Mouse (Mus musculus): ENCODE data around the gene Taf3. TPM values are rescaled to one million over a fixed set of nuclear protein-coding genes. Genes with fewer than 3 reads are reported as not detected.

The Taf3 gene
- 10 to 100 TPM; 19.6 to 29.4 TPM for polyA plus RNA-seq (2017; shearing (Covaris generic))

DNA sequence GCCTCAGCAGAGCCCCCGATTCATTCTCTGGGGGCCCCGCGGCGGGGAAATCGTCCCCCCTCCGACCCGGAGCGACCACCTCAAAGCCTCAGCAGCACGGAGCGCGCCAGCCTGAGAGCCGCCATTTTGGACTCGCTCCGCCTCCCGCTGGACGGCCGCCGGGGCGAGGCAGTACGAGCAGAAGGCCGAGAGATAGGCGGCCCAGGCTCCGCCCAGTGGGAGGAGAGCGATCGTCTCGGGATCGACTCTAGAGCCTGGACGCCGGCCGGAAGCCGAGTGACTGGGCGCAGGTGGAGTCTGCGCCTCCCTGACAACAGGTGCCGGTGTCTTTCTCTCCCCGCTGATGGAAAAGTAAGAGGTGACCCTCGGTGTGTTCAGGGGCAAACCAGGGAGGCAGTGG, at the start of gene Taf3:
TSS of gene Taf3 (minus strand) at position 136 of the 400 bp plus-strand sequence.

DNA sequence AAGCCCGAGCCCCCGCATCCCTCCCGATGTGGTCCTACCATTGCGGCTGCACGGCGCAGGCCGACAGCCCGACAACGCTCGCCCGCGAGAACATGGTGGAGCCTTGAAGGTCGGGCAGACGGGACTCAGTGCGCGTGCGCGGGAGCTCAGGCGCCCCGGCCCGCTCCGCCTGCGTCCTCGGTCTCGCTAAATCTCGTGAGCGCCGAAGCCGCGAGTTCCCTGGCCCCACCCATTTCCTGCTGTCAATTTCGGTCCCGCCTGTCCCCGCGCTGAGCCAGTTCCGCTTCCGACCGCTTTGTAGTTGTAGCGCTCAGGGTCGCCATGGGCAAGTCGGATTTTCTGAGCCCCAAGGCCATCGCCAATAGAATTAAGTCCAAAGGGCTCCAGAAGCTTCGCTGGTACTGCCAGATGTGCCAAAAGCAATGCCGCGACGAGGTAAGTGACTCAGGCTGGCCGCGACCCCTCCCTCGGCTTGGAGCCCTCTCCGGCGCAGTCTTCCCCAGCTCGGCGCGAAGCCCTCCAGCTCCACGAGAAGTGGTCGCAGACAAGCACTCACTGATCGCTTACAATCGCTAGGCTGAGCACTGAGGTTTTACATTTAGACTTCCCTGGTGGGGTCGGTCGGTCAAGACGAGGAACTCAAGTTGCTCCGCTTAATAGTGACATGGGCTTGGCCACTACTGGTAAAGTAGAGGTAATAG, 32.1 kb upstream of the Taf3 start, which contains the start of the genes Atp5c1 and Kin:
TSS of gene Atp5c1 (minus strand) at position 201 of the 701 bp plus-strand sequence.
TSS of gene Kin (plus strand) at position 284 of the 701 bp plus-strand sequence.

GRCm38 (mm10) chr2:9889651-9890183, 158.7 kb downstream of the Taf3 start, which contains the start of gene Gata3:
Gata3 (minus strand) TSS chr2:9890034.

DNA sequence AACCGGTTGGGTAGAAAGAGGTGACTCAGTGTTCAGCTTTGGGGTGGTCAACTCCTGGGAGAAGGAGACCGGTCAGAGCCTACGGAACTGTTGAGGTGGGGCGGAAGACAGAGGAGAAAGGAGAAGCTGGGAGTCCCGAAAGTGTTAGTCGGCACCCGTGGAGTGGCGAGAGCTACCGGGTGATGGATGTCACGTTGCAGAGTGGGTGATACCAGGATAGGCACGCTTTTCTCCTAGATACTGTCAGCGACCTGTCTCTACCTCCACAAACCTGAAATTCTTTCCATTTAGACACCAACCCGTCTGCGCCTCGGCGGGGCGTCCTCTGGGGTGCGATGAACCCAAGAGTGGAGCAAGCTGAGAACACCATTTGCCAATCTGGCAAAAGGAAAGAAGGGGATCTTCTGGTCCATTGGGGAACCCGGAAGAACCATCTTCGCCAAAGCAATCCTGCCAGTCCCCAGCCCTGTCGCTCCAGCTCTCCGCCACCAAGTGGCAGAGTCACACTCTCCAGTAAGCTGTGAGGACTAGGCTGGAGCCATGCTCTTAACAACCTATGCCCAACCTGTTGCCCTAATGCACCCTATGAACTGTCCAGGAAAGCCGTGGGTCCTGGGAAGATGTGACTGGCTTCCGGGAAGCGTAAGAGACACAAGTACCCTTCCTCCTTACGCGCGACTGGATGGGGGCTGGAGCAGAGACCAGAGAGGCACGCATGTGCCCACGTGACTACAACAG, 159.3 kb downstream of the Taf3 start, which contains the start of gene 9230102O04Rik:
TSS of gene 9230102O04Rik (minus strand) at position 628 of the 738 bp plus-strand sequence.

DNA sequence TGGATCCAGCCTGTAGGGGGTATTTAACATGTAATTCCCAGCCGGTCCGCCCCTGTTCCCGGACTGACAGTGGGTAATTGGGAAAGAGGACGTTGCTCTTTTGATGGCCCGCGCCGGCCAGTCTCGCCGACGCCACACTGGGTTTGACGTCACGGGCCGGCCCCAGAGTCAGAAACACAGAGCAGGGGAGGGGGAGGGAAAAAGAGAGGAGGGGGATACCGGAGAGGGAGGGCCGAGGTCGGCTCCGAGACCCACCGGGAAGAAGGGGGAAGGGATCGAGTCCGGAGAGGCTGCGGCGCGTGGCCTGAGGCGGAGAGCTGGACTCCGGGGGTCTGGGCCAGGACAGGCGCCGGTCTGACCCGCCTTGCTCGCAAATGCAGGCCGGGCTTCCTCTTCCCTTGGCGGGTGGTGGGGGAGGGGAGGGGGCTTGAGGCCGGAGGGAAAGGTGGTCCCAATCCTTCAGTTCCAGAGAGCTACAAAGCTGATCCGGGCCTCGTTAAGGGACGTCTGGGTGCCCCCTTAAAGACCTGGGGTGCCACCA, 167.3 kb downstream of the Taf3 start, which contains the start of gene 4930412O13Rik:
TSS of gene 4930412O13Rik (plus strand) at position 202 of the 541 bp plus-strand sequence.

Other genes with a start within 250 kb of the Taf3 start
- gene 4930412O13Rik, start 167.3 kb downstream of the Taf3 start, polyA plus RNA-seq (2017; shearing (Covaris generic)) = under 1 TPM; 0.35 to 0.37 TPM
- gene 9230102O04Rik, start 159.1 kb downstream of the Taf3 start, polyA plus RNA-seq (2017; shearing (Covaris generic)) = 1 to 10 TPM; 1.6 to 3.6 TPM
- gene Gata3, start 158.6 kb downstream of the Taf3 start, polyA plus RNA-seq (2017; shearing (Covaris generic)) = 100 to 1,000 TPM; 152 to 154 TPM
- gene Atp5c1, start 31.9 kb upstream of the Taf3 start, polyA plus RNA-seq (2017; shearing (Covaris generic)) = 100 to 1,000 TPM; 390 to 421 TPM
- 10 to 100 TPM; 29.4 to 57.3 TPM for gene Kin, start 32.0 kb upstream of the Taf3 start, polyA plus RNA-seq (2017; shearing (Covaris generic))
- under 1 TPM in 1 of 2 experiments, not detected in 1; 0.75 TPM for gene Itih2, start 82.8 kb upstream of the Taf3 start, polyA plus RNA-seq (2017; shearing (Covaris generic))
- 10 to 100 TPM in 1 of 2 experiments, 1 to 10 TPM in 1; 2.3 to 12.4 TPM for gene Itih5, start 105.0 kb upstream of the Taf3 start, polyA plus RNA-seq (2017; shearing (Covaris generic))

Measured in inflammation-experienced regulatory T-cells (primary cell).